Mouse (Mus musculus): ENCODE measurements around the gene Foxp4.

The Foxp4 gene

GRCm38 (mm10) chr17:47889727-47890126 lies 34.7 kb downstream of the Foxp4 start:
- 78% methylated on average over 7 of the region's 7 CpGs for WGBS

- 80% methylated on average over 19 of the region's 19 CpGs for WGBS
These were observed 35.2 kb downstream of the Foxp4 start for GRCm38 (mm10) chr17:47889267-47889666.

GRCm38 (mm10) chr17:47888641-47889040 lies 35.8 kb downstream of the Foxp4 start:
- 91% methylated on average over 7 of the region's 7 CpGs for WGBS

- WGBS, result 40% methylated on average over 6 of the region's 6 CpGs
These were observed 36.3 kb downstream of the Foxp4 start for GRCm38 (mm10) chr17:47888155-47888455.

GRCm38 (mm10) chr17:47887381-47888154 lies 36.9 kb downstream of the Foxp4 start:
- 44% methylated on average over 13 of the region's 13 CpGs for WGBS

GRCm38 (mm10) chr17:47883099-47883498 lies 41.3 kb downstream of the Foxp4 start:
- 89% methylated on average over 5 of the region's 5 CpGs for WGBS

- 59% methylated on average over 13 of the region's 13 CpGs for WGBS
These were observed 43.1 kb downstream of the Foxp4 start for GRCm38 (mm10) chr17:47881330-47881729.

GRCm38 (mm10) chr17:47879207-47879606 lies 45.2 kb downstream of the Foxp4 start:
- 37% methylated on average over 3 of the region's 3 CpGs for WGBS

- WGBS, result 14% methylated on average over 34 of the region's 35 CpGs
These were observed 45.9 kb downstream of the Foxp4 start for GRCm38 (mm10) chr17:47878378-47879089.

GRCm38 (mm10) chr17:47877715-47878377 lies 46.6 kb downstream of the Foxp4 start:
- 37% methylated on average over 10 of the region's 10 CpGs for WGBS

- WGBS, result 30% methylated on average over 26 of the region's 26 CpGs
These were observed 47.4 kb downstream of the Foxp4 start for GRCm38 (mm10) chr17:47876776-47877714.

GRCm38 (mm10) chr17:47873341-47873791 lies 51.1 kb downstream of the Foxp4 start:
- WGBS, result 5% methylated on average over 9 of the region's 9 CpGs

- 60% methylated on average over 31 of the region's 31 CpGs for WGBS
These were observed 52.0 kb downstream of the Foxp4 start for GRCm38 (mm10) chr17:47872311-47873011.

GRCm38 (mm10) chr17:47869874-47870273 lies 54.6 kb downstream of the Foxp4 start:
- WGBS, result 87% methylated on average over 10 of the region's 10 CpGs

- WGBS, result 36% methylated on average over 10 of the region's 10 CpGs
These were observed 58.4 kb downstream of the Foxp4 start for GRCm38 (mm10) chr17:47866037-47866436.

GRCm38 (mm10) chr17:47864496-47864895 lies 59.9 kb downstream of the Foxp4 start:
- WGBS, result 4% methylated on average over 17 of the region's 17 CpGs

GRCm38 (mm10) chr17:47863437-47863836 lies 61.0 kb downstream of the Foxp4 start:
- 50% methylated on average over 11 of the region's 11 CpGs for WGBS

- WGBS, result 62% methylated on average over 4 of the region's 4 CpGs
These were observed 61.4 kb downstream of the Foxp4 start for GRCm38 (mm10) chr17:47863023-47863422.

- WGBS, result 83% methylated on average over 4 of the region's 4 CpGs
These were observed 68.9 kb downstream of the Foxp4 start for GRCm38 (mm10) chr17:47855544-47855943.

- 85% methylated on average over 8 of the region's 8 CpGs for WGBS
These were observed 69.5 kb downstream of the Foxp4 start for GRCm38 (mm10) chr17:47854908-47855307.

- WGBS, result 96% methylated on average over 4 of the region's 4 CpGs
These were observed 70.7 kb downstream of the Foxp4 start for GRCm38 (mm10) chr17:47853760-47854159.
